Comparison of ENCODE assay signal across 8 mouse cellular contexts in the genomic region with DNA sequence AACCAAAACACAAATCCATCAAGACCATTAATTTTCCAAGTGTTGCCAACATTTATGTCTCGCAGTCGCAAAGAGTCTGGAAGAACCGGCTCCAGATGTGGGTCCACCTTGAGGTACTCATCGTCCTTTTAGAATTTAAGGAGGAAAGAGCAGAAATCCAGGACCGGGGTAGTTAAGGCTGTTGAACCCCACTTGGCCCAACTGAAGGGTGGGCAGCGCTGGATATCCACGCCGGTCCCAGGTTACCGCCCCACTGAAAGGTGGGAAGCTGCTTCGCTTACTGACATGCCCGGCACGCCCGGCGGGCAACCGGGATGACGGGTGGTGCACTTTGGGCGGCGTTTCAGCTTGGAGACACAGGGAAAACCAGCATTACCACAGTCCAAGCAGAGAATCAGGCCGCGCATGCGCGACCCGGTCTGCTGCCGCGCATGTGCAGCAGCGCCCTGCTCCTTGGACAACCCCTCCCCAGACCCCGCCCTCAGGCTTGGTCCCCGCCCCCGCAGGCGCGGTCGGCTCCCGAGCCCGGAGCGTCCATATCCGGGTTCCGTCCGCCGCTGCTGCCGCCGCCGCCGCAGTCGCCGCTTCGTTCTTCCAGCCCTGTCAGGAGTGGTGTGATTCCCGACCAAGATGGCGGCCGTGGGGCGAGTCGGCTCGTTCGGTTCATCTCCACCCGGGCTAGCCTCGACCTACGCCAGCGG. TPM values are rescaled to one million over a fixed set of nuclear protein-coding genes. Genes with fewer than 3 reads are reported as not detected.
DNase-seq lines count a peak whose midpoint lies in the region; ATAC-seq and TF ChIP-seq lines count a peak whose summit lies in the region.

Gene Dync1li1 (plus strand): TSS at position 539 of the 701 bp plus-strand sequence.

- peak within 1 kb of the TSS; percentile 94 for H3K4me3 ChIP-seq in forebrain, embryonic 10.5 days
- H3K4me3 ChIP-seq in heart, embryonic 15.5 days: peak within 1 kb of the TSS; percentile 89
- peak within 1 kb of the TSS; percentile 74 to 90 for H3K4me3 ChIP-seq in liver, embryonic 14.5 days (ENCODE audit: insufficient read depth in 1 of 2, low read depth in 2 of 2, low read length in 2 of 2)
- peak within 1 kb of the TSS; percentile 98 for H3K4me3 ChIP-seq in neural tube, embryonic 11.5 days (ENCODE audit: low read depth, low read length)
- peak within 1 kb of the TSS; percentile 90 for H3K4me3 ChIP-seq in stomach, postnatal 0 days (ENCODE audit: low read depth, low read length)

- H3K9ac ChIP-seq in heart, embryonic 15.5 days: peak within 1 kb of the TSS; percentile 95
- H3K9ac ChIP-seq in liver, embryonic 14.5 days (replicated peaks): peak within 1 kb of the TSS; percentile 83
- H3K9ac ChIP-seq in neural tube, embryonic 11.5 days (ENCODE audit: low read length): peak within 1 kb of the TSS; percentile 97
- H3K9ac ChIP-seq in stomach, postnatal 0 days (ENCODE audit: low read length): peak within 1 kb of the TSS; percentile 87

- WGBS in forebrain, embryonic 10.5 days: under 1% methylated on average over 57 of the region's 57 CpGs
- under 1% methylated on average over 57 of the region's 57 CpGs for WGBS in heart, embryonic 15.5 days
- under 1% methylated on average over 57 of the region's 57 CpGs for WGBS in liver, embryonic 14.5 days (ENCODE audit: insufficient replicate concordance)
- WGBS in neural tube, embryonic 11.5 days: under 1% methylated on average over 57 of the region's 57 CpGs
- WGBS in stomach, postnatal 0 days: under 1% methylated on average over 47 of the region's 57 CpGs

- peak within 1 kb of the TSS; percentile 94 for H3K27ac ChIP-seq in forebrain, embryonic 10.5 days
- H3K27ac ChIP-seq in heart, embryonic 15.5 days: peak within 1 kb of the TSS; percentile 93
- peak within 1 kb of the TSS; percentile 76 for H3K27ac ChIP-seq in liver, embryonic 14.5 days
- H3K27ac ChIP-seq in neural tube, embryonic 11.5 days (ENCODE audit: low read depth, low read length): peak within 1 kb of the TSS; percentile 96
- peak within 1 kb of the TSS; percentile 96 for H3K27ac ChIP-seq in stomach, postnatal 0 days (replicated peaks)

- no peaks in the 10 kb centered on the region for H3K27me3 ChIP-seq in forebrain, embryonic 10.5 days (ENCODE audit: poor library complexity, severe bottlenecking)
- H3K27me3 ChIP-seq in heart, embryonic 15.5 days: no peaks in the 10 kb centered on the region
- H3K27me3 ChIP-seq in liver, embryonic 14.5 days (ENCODE audit: control insufficient read depth, insufficient read depth, low read length): no peaks in the 10 kb centered on the region
- no peaks in the 10 kb centered on the region for H3K27me3 ChIP-seq in neural tube, embryonic 11.5 days (ENCODE audit: control insufficient read depth, insufficient read depth, low read length)
- no peaks in the 10 kb centered on the region for H3K27me3 ChIP-seq in stomach, postnatal 0 days (ENCODE audit: control insufficient read depth, insufficient read depth, low read length)

- peaks cover 30% of the 10 kb centered on the region for H3K4me1 ChIP-seq in forebrain, embryonic 10.5 days
- peaks cover 22% of the 10 kb centered on the region for H3K4me1 ChIP-seq in heart, embryonic 15.5 days (replicated peaks)
- peaks cover 12 to 13% of the 10 kb centered on the region in 2 experiments; a peak in 3 of 4 replicates for H3K4me1 ChIP-seq in liver, embryonic 14.5 days (replicated peaks; ENCODE audit: control insufficient read depth in 2 of 2, insufficient read depth in 2 of 2, low read length in 1 of 2)
- peaks cover 13% of the 10 kb centered on the region; the same call in 1 of the 2 replicates for H3K4me1 ChIP-seq in neural tube, embryonic 11.5 days (ENCODE audit: control insufficient read depth, insufficient read depth, low read length)
- H3K4me1 ChIP-seq in stomach, postnatal 0 days (replicated peaks; ENCODE audit: control insufficient read depth, insufficient read depth): no peaks in the 10 kb centered on the region; the same call in 1 of the 2 replicates

- peak within 1 kb of the TSS; percentile 81 for H3K4me2 ChIP-seq in heart, embryonic 15.5 days
- peak within 1 kb of the TSS; percentile 99 for H3K4me2 ChIP-seq in liver, embryonic 14.5 days (ENCODE audit: low read depth)
- H3K4me2 ChIP-seq in neural tube, embryonic 11.5 days (ENCODE audit: low read depth): peak within 1 kb of the TSS; percentile 71
- peak within 1 kb of the TSS; percentile 75 for H3K4me2 ChIP-seq in stomach, postnatal 0 days (replicated peaks; ENCODE audit: low read depth)

- peaks cover 27% of the 10 kb centered on the region for H3K36me3 ChIP-seq in forebrain, embryonic 10.5 days (replicated peaks)
- H3K36me3 ChIP-seq in heart, embryonic 15.5 days: peaks cover 9% of the 10 kb centered on the region; the same call in 1 of the 2 replicates
- H3K36me3 ChIP-seq in liver, embryonic 14.5 days (replicated peaks; ENCODE audit: control insufficient read depth, insufficient read depth, low read depth): peaks cover 7% of the 10 kb centered on the region
- H3K36me3 ChIP-seq in neural tube, embryonic 11.5 days (ENCODE audit: control insufficient read depth, insufficient read depth, low read length): peaks cover 7% of the 10 kb centered on the region; the same call in 1 of the 2 replicates
- 0 out of 2 replicates have a peak, but pooled peaks cover 3% of the 10 kb centered on the region for H3K36me3 ChIP-seq in stomach, postnatal 0 days (ENCODE audit: control insufficient read depth, insufficient read depth, low read length)

- ATAC-seq in heart, embryonic 15.5 days (replicated peaks; ENCODE audit: insufficient number of reproducible peaks, insufficient read depth, low FRiP score, low read depth): peak; percentile 98
- ATAC-seq in liver, embryonic 14.5 days (ENCODE audit: insufficient read depth): peak; percentile 96
- ATAC-seq in neural tube, embryonic 11.5 days (ENCODE audit: insufficient read depth, low FRiP score, low TSS enrichment): peak; percentile 96
- ATAC-seq in stomach, postnatal 0 days (ENCODE audit: low FRiP score, low TSS enrichment): peak; percentile 97

- H3K9me3 ChIP-seq in forebrain, embryonic 10.5 days: no peaks in the 10 kb centered on the region
- no peaks in the 10 kb centered on the region for H3K9me3 ChIP-seq in heart, embryonic 15.5 days (replicated peaks)
- no peaks in the 10 kb centered on the region for H3K9me3 ChIP-seq in liver, embryonic 14.5 days (ENCODE audit: control insufficient read depth, low read length)
- H3K9me3 ChIP-seq in neural tube, embryonic 11.5 days (ENCODE audit: control insufficient read depth, low read length): no peaks in the 10 kb centered on the region
- no peaks in the 10 kb centered on the region for H3K9me3 ChIP-seq in stomach, postnatal 0 days (ENCODE audit: control insufficient read depth, low read length)

- peak; percentile 93 to 94 for DNase-seq in CD8-positive naive resting alpha-beta T cell, adult 2 months (ENCODE audit: low read depth in 2 of 2, low spot score in 2 of 2)
- DNase-seq in c-Kit-positive CD71-negative TER-119-negative erythroid progenitor cells, embryonic 14.5 days (ENCODE audit: low read depth): peak; percentile 89
- DNase-seq in forebrain, embryonic 10.5 days (ENCODE audit: extremely low spot score, low spot score): peak; percentile 98
- DNase-seq in kidney, postnatal 25 days: peak; percentile 98 to 99
- DNase-seq in liver, embryonic 14.5 days (ENCODE audit: low read depth in 3 of 3, low spot score in 3 of 3): peak; percentile 89 to 93 (median 90)
- DNase-seq in neural tube, embryonic 11.5 days (ENCODE audit: low spot score): peak; percentile 98
- peak; percentile 99 for DNase-seq in stomach, postnatal 0 days (ENCODE audit: low spot score)

- no peak for TF ChIP-seq EP300 in liver, embryonic 14.5 days (IDR thresholded peaks at IDR 0.05; ENCODE audit: low read depth)
- peak; percentile 76 for TF ChIP-seq EP300 in stomach, postnatal 0 days (optimal IDR thresholded peaks at IDR 0.05)

- TF ChIP-seq CTCF in liver, embryonic 14.5 days (IDR thresholded peaks at IDR 0.05; ENCODE audit: low read depth): no peak
- TF ChIP-seq CTCF in stomach, postnatal 0 days (IDR thresholded peaks at IDR 0.05; ENCODE audit: low read depth): no peak

RNA-seq across cellular contexts. Expression of gene Dync1li1, which starts in this region (rescaled TPM):
- 74.6 and 78.8 TPM in 2 replicates for polyA plus RNA-seq in forebrain, embryonic 10.5 days (2016; fragmentation: Nextera tagmentation; extraction: Ambion mirVana)
- polyA plus RNA-seq in heart, embryonic 15.5 days (2015; fragmentation: Nextera tagmentation; extraction: Ambion mirVana): 72.3 and 73.5 TPM in 2 replicates
- polyA plus RNA-seq in liver, embryonic 14.5 days (2012; rRNA removed): 5.0 and 10.3 TPM in 2 replicates
- polyA plus RNA-seq in liver, embryonic 14.5 days (2014; fragmentation: Nextera tagmentation; extraction: Ambion mirVana): 10.8 and 11.5 TPM in 2 replicates
- polyA plus RNA-seq in neural tube, embryonic 11.5 days (2014; fragmentation: Nextera tagmentation; extraction: Ambion mirVana): 94.0 and 97.3 TPM in 2 replicates
- 35.7 TPM in 2 replicates for polyA plus RNA-seq in stomach, postnatal 0 days (2015; fragmentation: Nextera tagmentation; extraction: Ambion mirVana)

Comparison
In these comparisons a context has a peak if more than half of its experiments do, and no peak if none do; other contexts are left out.
1. Peak in every context shown above with its lines: DNase-seq, ATAC-seq, H3K4me3 ChIP-seq and H3K27ac ChIP-seq.